Mouse (Mus musculus) MEL (cell line): ENCODE data around the gene Rrp12. TPM values are rescaled to one million over a fixed set of nuclear protein-coding genes. Genes with fewer than 3 reads are reported as not detected.
A peak's percentile ranks its signal among the peaks of the same experiment; 100 is the strongest.

Experiments used
- DNase-seq: peaks from one replicate; pipeline ENCODE4 v3.0.0; 2011; ENCODE audit warnings: low read depth, low spot score
- H3K27ac ChIP-seq: 2 replicates; pipeline ENCODE4 v1.5.1; 2012; ENCODE audit warnings: low read depth, mild to moderate bottlenecking, control low read depth, low read length, moderate library complexity; ENCODE audit not compliant: control insufficient read depth
- H3K27me3 ChIP-seq, 2 experiments: fragments of 150-350 bp in 1 of 2; sonication (generic) in 1 of 2; 2 replicates each; pipeline ENCODE4 v1.6.1; 2012; ENCODE audit warnings: low read length in 2 of 2, mild to moderate bottlenecking in 2 of 2, improper control_type of control experiment in 1 of 2, moderate library complexity in 1 of 2; ENCODE audit not compliant: insufficient read depth in 2 of 2, control insufficient read depth in 1 of 2
- H3K36me3 ChIP-seq, 2 experiments: 2 replicates each; pipeline ENCODE4 v1.6.1; 2012 to 2014; ENCODE audit warnings: low read length in 2 of 2, improper control_type of control experiment in 1 of 2, inconsistent platforms in 1 of 2, mild to moderate bottlenecking in 1 of 2; ENCODE audit not compliant: insufficient read depth in 2 of 2, control insufficient read depth in 1 of 2
- H3K4me1 ChIP-seq, 2 experiments: fragments of 150-350 bp in 1 of 2; sonication (generic) in 1 of 2; 2 replicates each; pipeline ENCODE4 v1.6.1; 2012; ENCODE audit warnings: low read length in 2 of 2, improper control_type of control experiment in 1 of 2, mild to moderate bottlenecking in 1 of 2; ENCODE audit not compliant: insufficient read depth in 2 of 2, control insufficient read depth in 1 of 2
- H3K4me3 ChIP-seq, 2 experiments: fragments of 150-350 bp in 1 of 2; sonication (generic) in 1 of 2; 2 replicates each; pipeline ENCODE4 v1.5.1; 2012; ENCODE audit warnings: low read depth in 2 of 2, low read length in 2 of 2, mild to moderate bottlenecking in 2 of 2, moderate library complexity in 2 of 2, control low read depth in 1 of 2, improper control_type of control experiment in 1 of 2; ENCODE audit not compliant: control insufficient read depth in 1 of 2, insufficient read depth in 1 of 2
- H3K79me2 ChIP-seq: 2 replicates; pipeline ENCODE4 v1.6.1; 2012; ENCODE audit warnings: mild to moderate bottlenecking, low read length, moderate library complexity; ENCODE audit not compliant: control insufficient read depth, poor library complexity, insufficient read depth
- H3K9ac ChIP-seq: 2 replicates; pipeline ENCODE4 v1.6.1; 2012; ENCODE audit warnings: low read depth, mild to moderate bottlenecking, control low read depth, low read length, moderate library complexity; ENCODE audit not compliant: control insufficient read depth, poor library complexity, severe bottlenecking
- H3K9me3 ChIP-seq: fragments of 150-350 bp; sonication (generic); replicated peaks from 2 replicates; pipeline ENCODE4 v1.6.1; 2012; ENCODE audit warnings: mild to moderate bottlenecking, low read length, improper control_type of control experiment, moderate library complexity; ENCODE audit not compliant: insufficient read depth
- BHLHE40 ChIP-seq: IDR thresholded peaks from 2 replicates; pipeline ENCODE4 v1.6.1; 2012; ENCODE audit warnings: low read depth, mild to moderate bottlenecking, inconsistent platforms, low read length, improper control_type of control experiment, borderline replicate concordance
- CHD1 ChIP-seq: IDR thresholded peaks from 2 replicates; pipeline ENCODE4 v1.6.1; 2012; ENCODE audit warnings: low read depth, mild to moderate bottlenecking, inconsistent platforms, low read length, improper control_type of control experiment
- CTCF ChIP-seq, 3 experiments: IDR thresholded peaks in 2 of 3; conservative IDR thresholded peaks in 1 of 3; 2 replicates each; pipeline ENCODE4 v1.5.1; 2011 to 2012; ENCODE audit warnings: low read length in 3 of 3, low read depth in 2 of 3, mild to moderate bottlenecking in 2 of 3, improper control_type of control experiment in 1 of 3, inconsistent platforms in 1 of 3, mixed read lengths in 1 of 3, moderate library complexity in 1 of 3; ENCODE audit not compliant: control insufficient read depth in 1 of 3, insufficient read depth in 1 of 3, poor library complexity in 1 of 3, severe bottlenecking in 1 of 3
- EP300 ChIP-seq, 2 experiments: IDR thresholded peaks; 2 replicates each; pipeline ENCODE4 v1.6.1; 2011; ENCODE audit warnings: improper control_type of control experiment in 2 of 2, low read length in 2 of 2, low read depth in 1 of 2, mild to moderate bottlenecking in 1 of 2
- ETS1 ChIP-seq: IDR thresholded peaks from 2 replicates; pipeline ENCODE4 v1.6.1; 2012; ENCODE audit warnings: low read depth, mild to moderate bottlenecking, inconsistent platforms, low read length, improper control_type of control experiment, moderate library complexity
- GABPA ChIP-seq: IDR thresholded peaks from 2 replicates; pipeline ENCODE4 v1.6.1; 2012; ENCODE audit warnings: low read depth, mild to moderate bottlenecking, inconsistent platforms, low read length, improper control_type of control experiment, moderate library complexity
- GATA1 ChIP-seq: IDR thresholded peaks from 2 replicates; pipeline ENCODE4 v1.6.1; 2011; ENCODE audit warnings: low read depth, low read length, improper control_type of control experiment
- JUND ChIP-seq: IDR thresholded peaks from 2 replicates; pipeline ENCODE4 v1.6.1; 2011; ENCODE audit warnings: low read depth, mild to moderate bottlenecking, improper control_type of control experiment, low read length
- MAFK ChIP-seq: IDR thresholded peaks from 2 replicates; pipeline ENCODE4 v1.6.1; 2011; ENCODE audit warnings: low read depth, mild to moderate bottlenecking, low read length, improper control_type of control experiment, borderline replicate concordance
- MAZ ChIP-seq: IDR thresholded peaks from 2 replicates; pipeline ENCODE4 v1.6.1; 2012; ENCODE audit warnings: low read depth, mild to moderate bottlenecking, inconsistent platforms, low read length, improper control_type of control experiment
- MEF2A ChIP-seq: IDR thresholded peaks from 2 replicates; pipeline ENCODE4 v1.6.1; 2014; ENCODE audit warnings: low read depth, mild to moderate bottlenecking, inconsistent platforms, low read length, improper control_type of control experiment; ENCODE audit not compliant: poor library complexity, insufficient replicate concordance, severe bottlenecking; ENCODE audit errors: extremely low read depth
- MXI1 ChIP-seq: IDR thresholded peaks from 2 replicates; pipeline ENCODE4 v1.6.1; 2011; ENCODE audit warnings: mild to moderate bottlenecking, low read depth, low read length, improper control_type of control experiment
- MYB ChIP-seq: IDR thresholded peaks from 2 replicates; pipeline ENCODE4 v1.6.1; 2011; ENCODE audit warnings: mild to moderate bottlenecking, low read depth, low read length, improper control_type of control experiment
- NELFE ChIP-seq: IDR thresholded peaks from 2 replicates; pipeline ENCODE4 v1.6.1; 2011; ENCODE audit warnings: low read depth, low read length, improper control_type of control experiment
- NRF1 ChIP-seq: IDR thresholded peaks from 2 replicates; pipeline ENCODE4 v1.6.1; 2014; ENCODE audit warnings: low read depth, mild to moderate bottlenecking, inconsistent platforms, low read length, improper control_type of control experiment, moderate library complexity; ENCODE audit not compliant: poor library complexity, insufficient read depth, severe bottlenecking
- POLR2A ChIP-seq, 2 experiments: IDR thresholded peaks; 2 replicates each; pipeline ENCODE4 v1.6.1; 2011 to 2012; ENCODE audit warnings: low read length in 2 of 2, mild to moderate bottlenecking in 2 of 2, control low read depth in 1 of 2, improper control_type of control experiment in 1 of 2, low read depth in 1 of 2, moderate library complexity in 1 of 2; ENCODE audit not compliant: control insufficient read depth in 1 of 2, insufficient read depth in 1 of 2, poor library complexity in 1 of 2
- POLR2AphosphoS5 ChIP-seq: IDR thresholded peaks from 2 replicates; pipeline ENCODE4 v1.6.1; 2012; ENCODE audit warnings: low read depth, borderline replicate concordance, mild to moderate bottlenecking, inconsistent platforms, low read length, moderate library complexity, mixed read lengths
- RAD21 ChIP-seq: IDR thresholded peaks from 2 replicates; pipeline ENCODE4 v1.6.1; 2011; ENCODE audit warnings: mild to moderate bottlenecking, low read depth, low read length, improper control_type of control experiment
- RCOR1 ChIP-seq: IDR thresholded peaks from 2 replicates; pipeline ENCODE4 v1.6.1; 2012; ENCODE audit warnings: low read depth, mild to moderate bottlenecking, inconsistent platforms, low read length, improper control_type of control experiment
- SIN3A ChIP-seq: IDR thresholded peaks from 2 replicates; pipeline ENCODE4 v1.6.1; 2012; ENCODE audit warnings: low read length, improper control_type of control experiment, inconsistent platforms
- SMC3 ChIP-seq: IDR thresholded peaks from 2 replicates; pipeline ENCODE4 v1.6.1; 2011; ENCODE audit warnings: low read depth, low read length, improper control_type of control experiment
- TAL1 ChIP-seq: IDR thresholded peaks from 2 replicates; pipeline ENCODE4 v1.6.1; 2012; ENCODE audit warnings: mild to moderate bottlenecking, inconsistent platforms, low read length, moderate library complexity, mixed read lengths
- TCF12 ChIP-seq: IDR thresholded peaks from 2 replicates; pipeline ENCODE4 v1.6.1; 2014; ENCODE audit warnings: low read depth, mild to moderate bottlenecking, inconsistent platforms, low read length, improper control_type of control experiment, moderate library complexity
- UBTF ChIP-seq: IDR thresholded peaks from 2 replicates; pipeline ENCODE4 v1.6.1; 2012; ENCODE audit warnings: low read depth, mild to moderate bottlenecking, inconsistent platforms, low read length, improper control_type of control experiment, moderate library complexity, borderline replicate concordance; ENCODE audit not compliant: insufficient read depth
- USF1 ChIP-seq: IDR thresholded peaks from 2 replicates; pipeline ENCODE4 v1.6.1; 2014; ENCODE audit warnings: low read depth, mild to moderate bottlenecking, inconsistent platforms, low read length, improper control_type of control experiment, moderate library complexity
- USF2 ChIP-seq, 2 experiments: IDR thresholded peaks; 2 replicates each; pipeline ENCODE4 v1.6.1; 2011 to 2012; ENCODE audit warnings: improper control_type of control experiment in 2 of 2, low read length in 2 of 2, borderline replicate concordance in 1 of 2, inconsistent platforms in 1 of 2, low read depth in 1 of 2, mild to moderate bottlenecking in 1 of 2; ENCODE audit not compliant: insufficient read depth in 1 of 2
- ZC3H11A ChIP-seq: IDR thresholded peaks from 2 replicates; pipeline ENCODE4 v1.6.1; 2012; ENCODE audit warnings: low read depth, mild to moderate bottlenecking, inconsistent platforms, low read length, improper control_type of control experiment
- ZMIZ1 ChIP-seq: IDR thresholded peaks from 2 replicates; pipeline ENCODE4 v1.6.1; 2012; ENCODE audit warnings: low read depth, mild to moderate bottlenecking, inconsistent platforms, low read length, improper control_type of control experiment, moderate library complexity
- polyA plus RNA-seq, 2 experiments: library from polyadenylated mRNA; stranded (reverse) in 1 of 2; unstranded in 1 of 2; fragments of >175 nt in 1 of 2; fragments of >200 nt in 1 of 2; gene quantifications; 2 replicates each; pipeline versions ENCODE4 v1.2.1 to v1.2.4; 2012; ENCODE audit warnings: low replicate concordance in 2 of 2, low read depth in 1 of 2; ENCODE audit not compliant: insufficient read length in 2 of 2, insufficient read depth in 1 of 2, missing spikeins in 1 of 2
- total RNA-seq: library from RNA; depleted of rRNA; stranded (reverse); fragments of 300-350 nt; gene quantifications from 2 replicates; pipeline ENCODE4 v1.2.3, GENCODE M21; 2012

The Rrp12 gene
- total and polyA plus RNA-seq, 3 experiments: 44.5 to 134 (median 106) TPM

DNA sequence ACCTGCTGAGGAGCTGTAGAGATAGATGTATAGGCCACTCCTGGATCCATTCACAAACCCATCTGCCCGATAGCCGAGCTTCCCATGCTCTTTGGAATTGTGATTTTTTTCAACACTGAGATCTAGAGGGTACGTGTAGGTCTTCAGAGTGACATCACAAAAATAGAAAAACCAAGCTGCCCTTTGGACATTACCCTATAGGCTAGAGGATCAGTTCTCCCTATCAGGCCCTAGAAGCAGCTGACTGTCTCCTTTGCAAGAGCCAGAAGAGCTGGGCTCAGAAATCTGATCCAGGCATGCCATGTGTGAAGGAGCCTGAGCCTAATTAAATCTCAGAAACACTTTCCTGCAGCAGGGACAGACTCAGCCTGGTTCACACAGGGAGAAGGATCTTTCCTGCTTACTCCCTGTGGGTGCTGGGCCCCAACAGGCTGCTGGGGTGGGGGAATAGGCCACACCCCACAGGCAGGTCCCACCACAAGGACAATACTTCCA is 38.1 kb downstream of the Rrp12 start:
- peak overlapping the region; percentile 5; the same call in 1 of the 2 replicates for H3K27ac ChIP-seq
- TF ChIP-seq JUND (no peak), USF1 (no peak), RAD21 (no peak), NELFE (no peak), RCOR1 (no peak), ZMIZ1 (no peak), MAZ (peak; percentile 8; the same call in 1 of the 2 replicates)
- H3K4me1 ChIP-seq: peaks cover 24 to 31% of the 10 kb centered on the region in 2 experiments
- no peak overlapping the region for H3K9ac ChIP-seq
- H3K27me3 ChIP-seq: no peaks in the 10 kb centered on the region
- peak; percentile 37 for DNase-seq
- H3K9me3 ChIP-seq: no peaks in the 10 kb centered on the region
- H3K79me2 ChIP-seq: no peaks in the 10 kb centered on the region
- H3K36me3 ChIP-seq: peaks cover 7 to 33% of the 10 kb centered on the region in 2 experiments; a peak in 3 of 4 replicates
- H3K4me3 ChIP-seq: no peak overlapping the region

- H3K27me3 ChIP-seq: no peaks in the 10 kb centered on the region
- DNase-seq: peak; percentile 77
- no peaks in the 10 kb centered on the region for H3K9me3 ChIP-seq
- peak overlapping the region; percentile 32 for H3K27ac ChIP-seq
- H3K4me1 ChIP-seq: peaks cover 29 to 36% of the 10 kb centered on the region in 2 experiments
- H3K9ac ChIP-seq: no peak overlapping the region
- no peak overlapping the region for H3K4me3 ChIP-seq
- no peaks in the 10 kb centered on the region for H3K79me2 ChIP-seq
- H3K36me3 ChIP-seq: peaks cover 5 to 38% of the 10 kb centered on the region in 2 experiments; a peak in 3 of 4 replicates
- TF ChIP-seq POLR2AphosphoS5: no peak
- TF ChIP-seq TCF12: peak; percentile 85
- no peak for TF ChIP-seq USF1
- peak; percentile 47; the same call in 1 of the 2 replicates for TF ChIP-seq SIN3A
- peak in 1 of 2 experiments; percentile 24; a peak in 1 of 4 replicates for TF ChIP-seq POLR2A (IDR thresholded peaks at IDR 0.05; ENCODE audit: control insufficient read depth in 1 of 2, insufficient read depth in 1 of 2, low read depth in 1 of 2, low read length in 2 of 2, poor library complexity in 1 of 2)
- no peak for TF ChIP-seq JUND
- TF ChIP-seq ZMIZ1: no peak
- TF ChIP-seq ETS1: peak; percentile 70
- TF ChIP-seq CTCF (IDR thresholded peaks at IDR 0.05 in 2 of 3, conservative IDR thresholded peaks at IDR 0.05 in 1 of 3; ENCODE audit: control insufficient read depth in 1 of 3, insufficient read depth in 1 of 3, low read depth in 2 of 3, low read length in 3 of 3, poor library complexity in 1 of 3, severe bottlenecking in 1 of 3): no peak
- TF ChIP-seq RCOR1: peak; percentile 68
- no peak for TF ChIP-seq CHD1
- no peak for TF ChIP-seq GABPA
- TF ChIP-seq ZC3H11A: no peak
- TF ChIP-seq UBTF: no peak
- no peak for TF ChIP-seq USF2 (IDR thresholded peaks at IDR 0.05; ENCODE audit: borderline replicate concordance in 1 of 2, insufficient read depth in 1 of 2, low read depth in 1 of 2, low read length in 2 of 2)
- TF ChIP-seq BHLHE40: no peak
- peak; percentile 41; the same call in 1 of the 2 replicates for TF ChIP-seq MAZ
- TF ChIP-seq MXI1: peak; percentile 60
- TF ChIP-seq GATA1: peak; percentile 85
- TF ChIP-seq NRF1: no peak
- no peak for TF ChIP-seq MAFK
- 0 out of 2 replicates have a peak, but pooled peaks have one; percentile 24 for TF ChIP-seq TAL1
- TF ChIP-seq EP300 (IDR thresholded peaks at IDR 0.05; ENCODE audit: low read depth in 1 of 2, low read length in 2 of 2): peak; percentile 76 to 80
- TF ChIP-seq SMC3: peak; percentile 14; the same call in 1 of the 2 replicates
- peak; percentile 49; the same call in 1 of the 2 replicates for TF ChIP-seq MYB
- no peak for TF ChIP-seq MEF2A
These were observed 38.7 kb downstream of the Rrp12 start for GRCm38 (mm10) chr19:41857086-41857762.
